Mouse (Mus musculus): ENCODE data around the gene Pagr1b. TPM values are rescaled to one million over a fixed set of nuclear protein-coding genes. Genes with fewer than 3 reads are reported as not detected.

Gene Pagr1b
- polyA plus RNA-seq, 1 experiment from 2014 or later: not detected

GRCm38 (mm10) chr7:127011051-127011450 is 5.2 kb downstream of the Pagr1b start:
- no peak overlapping the region for H3K9ac ChIP-seq
- no peaks in the 10 kb centered on the region for H3K27me3 ChIP-seq (replicated peaks)
- WGBS: 89% methylated on average over 2 of the region's 2 CpGs
- H3K27ac ChIP-seq: no peak overlapping the region
- peaks cover 12% of the 10 kb centered on the region for H3K36me3 ChIP-seq
- H3K4me2 ChIP-seq: no peak overlapping the region
- peaks cover 29% of the 10 kb centered on the region for H3K4me1 ChIP-seq
- no peak overlapping the region for H3K4me3 ChIP-seq (replicated peaks)
- no peaks in the 10 kb centered on the region for H3K9me3 ChIP-seq
- ATAC-seq (ENCODE audit: insufficient read depth, low FRiP score, low read depth): no peak

DNA sequence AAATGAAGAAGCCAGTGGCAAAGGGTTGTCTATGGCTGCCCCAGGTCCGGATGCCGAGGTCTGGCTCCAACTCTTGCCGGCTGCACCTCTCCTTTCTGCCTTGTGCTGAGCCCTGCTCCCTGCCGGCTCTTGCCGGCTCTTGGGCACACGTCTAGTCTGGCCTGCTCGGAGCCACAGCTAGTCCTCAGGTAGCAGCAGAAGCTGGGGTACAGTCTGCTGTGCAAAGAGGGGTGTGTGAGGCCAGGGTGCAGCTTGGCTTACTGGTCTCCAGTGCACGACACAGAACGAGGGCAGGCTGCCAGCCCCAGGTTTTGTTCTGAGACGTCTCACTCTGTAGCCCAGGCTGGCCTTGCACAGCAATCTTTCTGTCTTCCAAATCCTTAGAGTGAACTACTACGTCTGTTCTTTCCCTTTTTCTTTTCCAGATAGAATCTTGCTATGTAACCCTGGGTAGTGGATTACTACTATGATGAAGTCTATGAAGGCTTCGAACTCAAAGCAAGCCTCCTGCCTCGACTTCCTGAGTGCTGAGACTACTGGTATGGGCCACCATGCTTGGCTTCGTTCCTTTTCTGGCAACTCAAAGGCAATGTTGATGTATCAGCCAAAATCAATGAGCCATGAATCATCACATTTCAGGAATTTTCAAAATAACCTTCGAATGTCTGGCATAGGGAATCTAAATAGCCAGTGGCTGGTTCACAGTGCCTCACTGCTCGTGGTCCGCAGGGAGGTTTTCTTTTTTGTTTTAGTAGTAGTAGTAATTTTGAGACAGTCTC is 6.8 kb downstream of the Pagr1b start:
- peaks cover 20% of the 10 kb centered on the region for H3K4me1 ChIP-seq
- no peaks in the 10 kb centered on the region for H3K9me3 ChIP-seq
- H3K4me3 ChIP-seq (replicated peaks): no peak overlapping the region
- ATAC-seq (ENCODE audit: insufficient read depth, low FRiP score, low read depth): no peak
- no peak overlapping the region for H3K9ac ChIP-seq
- WGBS: 80% methylated on average over 17 of the region's 17 CpGs
- H3K27ac ChIP-seq: peak overlapping the region; percentile 95
- no peaks in the 10 kb centered on the region for H3K27me3 ChIP-seq (replicated peaks)
- peaks cover 8% of the 10 kb centered on the region for H3K36me3 ChIP-seq
- H3K4me2 ChIP-seq: peak overlapping the region; percentile 9; the same call in 1 of the 2 replicates

- ATAC-seq (ENCODE audit: insufficient read depth, low FRiP score, low read depth): peak; percentile 92
- Histone ChIP-seq H3K27me3 (replicated peaks) (no peaks in the 10 kb centered on the region), H3K4me2 (peak overlapping the region; percentile 37), H3K4me3 (replicated peaks) (no peak overlapping the region), H3K27ac (peak overlapping the region; percentile 95), H3K9ac (no peak overlapping the region), H3K9me3 (no peaks in the 10 kb centered on the region), H3K4me1 (peaks cover 15% of the 10 kb centered on the region), H3K36me3 (peaks cover 8% of the 10 kb centered on the region)
- WGBS: 37% methylated on average over 9 of the region's 9 CpGs
These were observed 7.9 kb downstream of the Pagr1b start for GRCm38 (mm10) chr7:127008239-127009019.

DNA sequence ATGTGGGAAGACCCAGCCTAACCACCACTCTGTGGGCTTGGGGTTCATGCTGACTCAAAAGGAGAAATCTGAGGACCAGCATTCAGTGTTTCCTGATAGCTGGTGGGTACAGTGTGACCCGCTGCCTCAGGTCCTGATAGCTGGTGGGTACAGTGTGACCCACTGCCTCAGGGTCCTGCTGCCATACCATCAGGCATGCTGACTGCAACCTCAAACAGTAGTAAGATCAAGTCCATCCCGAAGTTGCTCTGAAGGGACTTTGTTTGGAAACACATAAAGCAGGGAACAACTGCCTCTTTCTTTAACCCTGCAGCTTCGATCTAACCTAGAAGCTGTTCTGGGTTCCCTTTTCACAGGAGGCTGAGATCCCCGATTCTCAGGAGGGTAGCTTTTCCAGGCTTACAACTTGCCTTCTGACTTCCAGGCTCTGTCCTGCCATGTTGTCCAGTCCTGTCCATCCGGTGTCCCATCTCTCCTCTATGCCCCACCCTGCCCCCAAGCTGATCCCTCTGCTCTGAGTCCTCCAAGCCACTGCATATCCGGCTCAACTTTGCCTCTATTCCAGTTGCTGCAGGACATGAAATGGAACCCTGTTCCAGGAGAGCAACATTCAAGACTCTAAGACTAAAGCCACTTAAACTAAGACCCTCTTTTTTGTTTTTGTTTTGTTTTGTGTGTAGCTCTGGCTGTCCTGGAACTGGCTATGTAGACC is 8.8 kb downstream of the Pagr1b start:
- no peak overlapping the region for H3K4me3 ChIP-seq (replicated peaks)
- 86% methylated on average over 6 of the region's 6 CpGs for WGBS
- H3K4me2 ChIP-seq: no peak overlapping the region
- H3K27me3 ChIP-seq (replicated peaks): no peaks in the 10 kb centered on the region
- no peak overlapping the region for H3K9ac ChIP-seq
- no peaks in the 10 kb centered on the region for H3K9me3 ChIP-seq
- peak overlapping the region; percentile 95; the same call in 1 of the 2 replicates for H3K27ac ChIP-seq
- ATAC-seq (ENCODE audit: insufficient read depth, low FRiP score, low read depth): no peak
- H3K4me1 ChIP-seq: peaks cover 15% of the 10 kb centered on the region
- H3K36me3 ChIP-seq: no peaks in the 10 kb centered on the region

- peaks cover 12% of the 10 kb centered on the region for H3K4me1 ChIP-seq
- WGBS: 79% methylated on average over 4 of the region's 4 CpGs
- ATAC-seq (ENCODE audit: insufficient read depth, low FRiP score, low read depth): no peak
- no peak overlapping the region for H3K4me3 ChIP-seq (replicated peaks)
- no peak overlapping the region for H3K27ac ChIP-seq
- H3K36me3 ChIP-seq: no peaks in the 10 kb centered on the region
- no peaks in the 10 kb centered on the region for H3K9me3 ChIP-seq
- no peaks in the 10 kb centered on the region for H3K27me3 ChIP-seq (replicated peaks)
- no peak overlapping the region for H3K4me2 ChIP-seq
- no peak overlapping the region for H3K9ac ChIP-seq
These were observed 12.0 kb downstream of the Pagr1b start for GRCm38 (mm10) chr7:127004122-127004875.

DNA sequence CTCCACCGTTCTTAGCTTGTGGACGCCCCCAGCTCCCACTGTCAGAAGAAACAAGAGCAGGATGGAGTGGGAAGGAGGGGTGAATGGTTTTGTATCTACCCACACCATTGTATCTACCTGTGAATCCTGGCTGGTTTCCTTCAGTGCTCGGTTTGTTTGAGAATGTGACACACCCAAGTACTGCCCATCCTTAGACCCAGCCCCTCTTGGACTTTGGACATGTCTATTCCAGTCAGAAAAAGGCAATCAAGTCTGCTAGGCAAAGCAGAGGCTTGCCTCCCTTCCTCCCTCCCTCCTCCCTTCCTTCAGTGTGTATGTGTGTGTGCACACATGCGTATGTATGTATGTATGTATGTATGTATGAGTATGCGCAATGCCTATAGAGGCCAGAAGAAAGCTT is 12.7 kb downstream of the Pagr1b start:
- Histone ChIP-seq H3K4me2 (no peak overlapping the region), H3K9me3 (no peaks in the 10 kb centered on the region), H3K4me3 (replicated peaks) (no peak overlapping the region), H3K36me3 (no peaks in the 10 kb centered on the region), H3K9ac (no peak overlapping the region), H3K27ac (no peak overlapping the region), H3K4me1 (peaks cover 5% of the 10 kb centered on the region), H3K27me3 (replicated peaks) (no peaks in the 10 kb centered on the region)
- ATAC-seq (ENCODE audit: insufficient read depth, low FRiP score, low read depth): no peak
- 83% methylated on average over 5 of the region's 5 CpGs for WGBS

- no peak overlapping the region for H3K4me3 ChIP-seq (replicated peaks)
- H3K36me3 ChIP-seq: 0 out of 2 replicates have a peak, but pooled peaks cover 5% of the 10 kb centered on the region
- no peak overlapping the region for H3K4me2 ChIP-seq
- H3K27me3 ChIP-seq (replicated peaks): no peaks in the 10 kb centered on the region
- H3K4me1 ChIP-seq: no peaks in the 10 kb centered on the region
- H3K27ac ChIP-seq: no peak overlapping the region
- 70% methylated on average over 10 of the region's 10 CpGs for WGBS
- ATAC-seq (ENCODE audit: insufficient read depth, low FRiP score, low read depth): no peak
- no peak overlapping the region for H3K9ac ChIP-seq
- no peaks in the 10 kb centered on the region for H3K9me3 ChIP-seq
These were observed 16.7 kb downstream of the Pagr1b start for GRCm38 (mm10) chr7:126999568-126999967.

DNA sequence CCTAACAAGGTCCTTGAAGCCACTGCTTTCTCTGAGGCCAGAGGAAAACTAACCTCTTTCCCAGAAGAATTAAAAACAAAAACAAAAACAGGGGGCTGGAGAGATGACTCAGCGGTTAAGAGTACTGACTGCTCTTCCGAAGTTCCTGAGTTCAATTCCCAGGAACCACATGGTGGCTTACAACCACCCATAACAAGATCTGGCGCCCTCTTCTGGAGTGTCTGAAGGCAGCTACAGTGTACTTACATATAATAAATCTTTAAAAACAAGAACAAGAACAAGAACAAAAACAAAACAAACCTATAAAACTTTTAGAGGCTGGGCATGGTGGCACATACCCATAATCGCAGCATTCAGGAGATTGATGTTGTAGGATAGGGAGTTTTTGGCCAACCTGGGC is 19.8 kb downstream of the Pagr1b start:
- Histone ChIP-seq H3K9ac (no peak overlapping the region), H3K27me3 (replicated peaks) (no peaks in the 10 kb centered on the region), H3K9me3 (no peaks in the 10 kb centered on the region), H3K4me2 (no peak overlapping the region), H3K27ac (no peak overlapping the region), H3K4me3 (replicated peaks) (no peak overlapping the region), H3K36me3 (0 out of 2 replicates have a peak, but pooled peaks cover 5% of the 10 kb centered on the region), H3K4me1 (no peaks in the 10 kb centered on the region)
- 79% methylated on average over 4 of the region's 4 CpGs for WGBS
- ATAC-seq (ENCODE audit: insufficient read depth, low FRiP score, low read depth): no peak

- Histone ChIP-seq H3K27ac (no peak overlapping the region), H3K36me3 (no peaks in the 10 kb centered on the region), H3K9me3 (no peaks in the 10 kb centered on the region), H3K4me3 (replicated peaks) (no peak overlapping the region), H3K4me1 (no peaks in the 10 kb centered on the region), H3K4me2 (no peak overlapping the region), H3K27me3 (replicated peaks) (no peaks in the 10 kb centered on the region), H3K9ac (no peak overlapping the region)
- WGBS: 70% methylated on average over 8 of the region's 8 CpGs
- no peak for ATAC-seq (ENCODE audit: insufficient read depth, low FRiP score, low read depth)
These were observed 27.5 kb downstream of the Pagr1b start for GRCm38 (mm10) chr7:126988816-126989215.

- no peaks in the 10 kb centered on the region for H3K9me3 ChIP-seq
- H3K4me3 ChIP-seq (replicated peaks): no peak overlapping the region
- H3K9ac ChIP-seq: no peak overlapping the region
- H3K27ac ChIP-seq: no peak overlapping the region
- no peaks in the 10 kb centered on the region for H3K27me3 ChIP-seq (replicated peaks)
- 40% methylated on average over 9 of the region's 9 CpGs for WGBS
- H3K4me2 ChIP-seq: no peak overlapping the region
- 0 out of 2 replicates have a peak, but pooled peaks have one; percentile 54 for ATAC-seq (ENCODE audit: insufficient read depth, low FRiP score, low read depth)
- no peaks in the 10 kb centered on the region for H3K4me1 ChIP-seq
- H3K36me3 ChIP-seq: no peaks in the 10 kb centered on the region
These were observed 30.0 kb downstream of the Pagr1b start for GRCm38 (mm10) chr7:126986319-126986718.

DNA sequence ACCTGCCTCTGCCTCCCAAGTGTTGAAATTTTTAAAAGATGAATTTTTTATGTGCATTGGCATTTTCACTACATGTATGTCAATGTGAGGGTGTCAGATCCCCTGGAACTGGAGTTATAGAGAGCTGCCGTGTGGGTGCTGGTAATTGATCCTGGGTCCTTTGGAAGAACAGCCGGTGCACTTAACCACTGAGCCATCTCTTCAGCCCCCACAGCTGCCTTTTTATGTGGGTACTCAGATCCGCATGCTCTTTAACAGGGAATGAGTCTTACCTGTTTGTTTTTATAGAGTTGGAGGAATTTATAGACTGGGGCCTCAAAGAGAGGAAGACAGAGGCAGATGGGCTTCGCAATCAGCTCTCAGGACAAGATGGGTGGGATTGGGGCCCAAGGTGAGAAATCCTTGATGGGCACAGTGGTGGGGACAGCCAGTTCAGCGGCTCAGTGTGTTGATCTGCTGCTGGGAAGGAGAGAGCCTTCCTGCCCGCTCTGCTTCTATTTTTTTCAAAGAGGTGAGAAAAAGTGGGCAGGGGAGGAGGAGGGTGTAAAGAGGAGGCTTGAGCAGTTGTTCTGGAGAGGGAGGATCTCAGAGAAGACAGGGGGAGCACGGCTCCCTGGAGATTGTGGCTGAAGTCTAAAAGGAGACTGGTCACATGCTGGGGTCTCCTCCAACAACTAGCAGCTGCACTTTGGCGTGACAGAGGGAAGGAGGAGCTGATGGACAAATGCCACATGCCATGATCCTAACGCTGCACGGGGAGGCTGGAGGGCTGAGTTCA is 31.4 kb downstream of the Pagr1b start:
- WGBS: 44% methylated on average over 10 of the region's 10 CpGs
- H3K36me3 ChIP-seq: peaks cover 3% of the 10 kb centered on the region; the same call in 1 of the 2 replicates
- H3K4me1 ChIP-seq: no peaks in the 10 kb centered on the region
- ATAC-seq (ENCODE audit: insufficient read depth, low FRiP score, low read depth): no peak
- H3K4me2 ChIP-seq: no peak overlapping the region
- H3K4me3 ChIP-seq (replicated peaks): no peak overlapping the region
- no peak overlapping the region for H3K27ac ChIP-seq
- no peaks in the 10 kb centered on the region for H3K27me3 ChIP-seq (replicated peaks)
- no peak overlapping the region for H3K9ac ChIP-seq
- H3K9me3 ChIP-seq: no peaks in the 10 kb centered on the region

Data from stomach, embryonic 15.5 days (tissue).